Mouse (Mus musculus) MEL (cell line): ENCODE measurements around the gene Ppp4r2. TPM values are rescaled to one million over a fixed set of nuclear protein-coding genes. Genes with fewer than 3 reads are reported as not detected.

ENCODE experiments used
- DNase-seq: peaks from one replicate; pipeline ENCODE4 v3.0.0; 2011; ENCODE audit warnings: low read depth, low spot score
- H3K27ac ChIP-seq: 2 replicates; pipeline ENCODE4 v1.5.1; 2012; ENCODE audit warnings: low read depth, mild to moderate bottlenecking, control low read depth, low read length, moderate library complexity; ENCODE audit not compliant: control insufficient read depth
- H3K27me3 ChIP-seq, 2 experiments: fragments of 150-350 bp in 1 of 2; sonication (generic) in 1 of 2; 2 replicates each; pipeline ENCODE4 v1.6.1; 2012; ENCODE audit warnings: low read length in 2 of 2, mild to moderate bottlenecking in 2 of 2, improper control_type of control experiment in 1 of 2, moderate library complexity in 1 of 2; ENCODE audit not compliant: insufficient read depth in 2 of 2, control insufficient read depth in 1 of 2
- H3K36me3 ChIP-seq, 2 experiments: 2 replicates each; pipeline ENCODE4 v1.6.1; 2012 to 2014; ENCODE audit warnings: low read length in 2 of 2, improper control_type of control experiment in 1 of 2, inconsistent platforms in 1 of 2, mild to moderate bottlenecking in 1 of 2; ENCODE audit not compliant: insufficient read depth in 2 of 2, control insufficient read depth in 1 of 2
- H3K4me1 ChIP-seq, 2 experiments: fragments of 150-350 bp in 1 of 2; sonication (generic) in 1 of 2; 2 replicates each; pipeline ENCODE4 v1.6.1; 2012; ENCODE audit warnings: low read length in 2 of 2, improper control_type of control experiment in 1 of 2, mild to moderate bottlenecking in 1 of 2; ENCODE audit not compliant: insufficient read depth in 2 of 2, control insufficient read depth in 1 of 2
- H3K4me3 ChIP-seq, 2 experiments: fragments of 150-350 bp in 1 of 2; sonication (generic) in 1 of 2; 2 replicates each; pipeline ENCODE4 v1.5.1; 2012; ENCODE audit warnings: low read depth in 2 of 2, low read length in 2 of 2, mild to moderate bottlenecking in 2 of 2, moderate library complexity in 2 of 2, control low read depth in 1 of 2, improper control_type of control experiment in 1 of 2; ENCODE audit not compliant: control insufficient read depth in 1 of 2, insufficient read depth in 1 of 2
- H3K79me2 ChIP-seq: 2 replicates; pipeline ENCODE4 v1.6.1; 2012; ENCODE audit warnings: mild to moderate bottlenecking, low read length, moderate library complexity; ENCODE audit not compliant: control insufficient read depth, poor library complexity, insufficient read depth
- H3K9ac ChIP-seq: 2 replicates; pipeline ENCODE4 v1.6.1; 2012; ENCODE audit warnings: low read depth, mild to moderate bottlenecking, control low read depth, low read length, moderate library complexity; ENCODE audit not compliant: control insufficient read depth, poor library complexity, severe bottlenecking
- H3K9me3 ChIP-seq: fragments of 150-350 bp; sonication (generic); replicated peaks from 2 replicates; pipeline ENCODE4 v1.6.1; 2012; ENCODE audit warnings: mild to moderate bottlenecking, low read length, improper control_type of control experiment, moderate library complexity; ENCODE audit not compliant: insufficient read depth
- BHLHE40 ChIP-seq: IDR thresholded peaks from 2 replicates; pipeline ENCODE4 v1.6.1; 2012; ENCODE audit warnings: low read depth, mild to moderate bottlenecking, inconsistent platforms, low read length, improper control_type of control experiment, borderline replicate concordance
- CTCF ChIP-seq, 3 experiments: IDR thresholded peaks in 2 of 3; conservative IDR thresholded peaks in 1 of 3; 2 replicates each; pipeline ENCODE4 v1.5.1; 2011 to 2012; ENCODE audit warnings: low read length in 3 of 3, low read depth in 2 of 3, mild to moderate bottlenecking in 2 of 3, improper control_type of control experiment in 1 of 3, inconsistent platforms in 1 of 3, mixed read lengths in 1 of 3, moderate library complexity in 1 of 3; ENCODE audit not compliant: control insufficient read depth in 1 of 3, insufficient read depth in 1 of 3, poor library complexity in 1 of 3, severe bottlenecking in 1 of 3
- E2F4 ChIP-seq: IDR thresholded peaks from 2 replicates; pipeline ENCODE4 v1.6.1; 2011; ENCODE audit warnings: low read depth, low read length, improper control_type of control experiment, borderline replicate concordance
- ELF1 ChIP-seq: IDR thresholded peaks from 2 replicates; pipeline ENCODE4 v1.6.1; 2014; ENCODE audit warnings: low read depth, mild to moderate bottlenecking, inconsistent platforms, low read length, improper control_type of control experiment, moderate library complexity
- GABPA ChIP-seq: IDR thresholded peaks from 2 replicates; pipeline ENCODE4 v1.6.1; 2012; ENCODE audit warnings: low read depth, mild to moderate bottlenecking, inconsistent platforms, low read length, improper control_type of control experiment, moderate library complexity
- GATA1 ChIP-seq: IDR thresholded peaks from 2 replicates; pipeline ENCODE4 v1.6.1; 2011; ENCODE audit warnings: low read depth, low read length, improper control_type of control experiment
- JUND ChIP-seq: IDR thresholded peaks from 2 replicates; pipeline ENCODE4 v1.6.1; 2011; ENCODE audit warnings: low read depth, mild to moderate bottlenecking, improper control_type of control experiment, low read length
- MAFK ChIP-seq: IDR thresholded peaks from 2 replicates; pipeline ENCODE4 v1.6.1; 2011; ENCODE audit warnings: low read depth, mild to moderate bottlenecking, low read length, improper control_type of control experiment, borderline replicate concordance
- MAX ChIP-seq: IDR thresholded peaks from 2 replicates; pipeline ENCODE4 v1.6.1; 2011; ENCODE audit warnings: low read length, improper control_type of control experiment
- MAZ ChIP-seq: IDR thresholded peaks from 2 replicates; pipeline ENCODE4 v1.6.1; 2012; ENCODE audit warnings: low read depth, mild to moderate bottlenecking, inconsistent platforms, low read length, improper control_type of control experiment
- MEF2A ChIP-seq: IDR thresholded peaks from 2 replicates; pipeline ENCODE4 v1.6.1; 2014; ENCODE audit warnings: low read depth, mild to moderate bottlenecking, inconsistent platforms, low read length, improper control_type of control experiment; ENCODE audit not compliant: poor library complexity, insufficient replicate concordance, severe bottlenecking; ENCODE audit errors: extremely low read depth
- NRF1 ChIP-seq: IDR thresholded peaks from 2 replicates; pipeline ENCODE4 v1.6.1; 2014; ENCODE audit warnings: low read depth, mild to moderate bottlenecking, inconsistent platforms, low read length, improper control_type of control experiment, moderate library complexity; ENCODE audit not compliant: poor library complexity, insufficient read depth, severe bottlenecking
- POLR2AphosphoS5 ChIP-seq: IDR thresholded peaks from 2 replicates; pipeline ENCODE4 v1.6.1; 2012; ENCODE audit warnings: low read depth, borderline replicate concordance, mild to moderate bottlenecking, inconsistent platforms, low read length, moderate library complexity, mixed read lengths
- RAD21 ChIP-seq: IDR thresholded peaks from 2 replicates; pipeline ENCODE4 v1.6.1; 2011; ENCODE audit warnings: mild to moderate bottlenecking, low read depth, low read length, improper control_type of control experiment
- RCOR1 ChIP-seq: IDR thresholded peaks from 2 replicates; pipeline ENCODE4 v1.6.1; 2012; ENCODE audit warnings: low read depth, mild to moderate bottlenecking, inconsistent platforms, low read length, improper control_type of control experiment
- SIN3A ChIP-seq: IDR thresholded peaks from 2 replicates; pipeline ENCODE4 v1.6.1; 2012; ENCODE audit warnings: low read length, improper control_type of control experiment, inconsistent platforms
- SMC3 ChIP-seq: IDR thresholded peaks from 2 replicates; pipeline ENCODE4 v1.6.1; 2011; ENCODE audit warnings: low read depth, low read length, improper control_type of control experiment
- TBP ChIP-seq: IDR thresholded peaks from 2 replicates; pipeline ENCODE4 v1.8.0; 2011; ENCODE audit warnings: low read depth, low read length, improper control_type of control experiment
- TCF12 ChIP-seq: IDR thresholded peaks from 2 replicates; pipeline ENCODE4 v1.6.1; 2014; ENCODE audit warnings: low read depth, mild to moderate bottlenecking, inconsistent platforms, low read length, improper control_type of control experiment, moderate library complexity
- UBTF ChIP-seq: IDR thresholded peaks from 2 replicates; pipeline ENCODE4 v1.6.1; 2012; ENCODE audit warnings: low read depth, mild to moderate bottlenecking, inconsistent platforms, low read length, improper control_type of control experiment, moderate library complexity, borderline replicate concordance; ENCODE audit not compliant: insufficient read depth
- ZC3H11A ChIP-seq: IDR thresholded peaks from 2 replicates; pipeline ENCODE4 v1.6.1; 2012; ENCODE audit warnings: low read depth, mild to moderate bottlenecking, inconsistent platforms, low read length, improper control_type of control experiment
- ZMIZ1 ChIP-seq: IDR thresholded peaks from 2 replicates; pipeline ENCODE4 v1.6.1; 2012; ENCODE audit warnings: low read depth, mild to moderate bottlenecking, inconsistent platforms, low read length, improper control_type of control experiment, moderate library complexity
- ZNF384 ChIP-seq: IDR thresholded peaks from 2 replicates; pipeline ENCODE4 v1.6.1; 2012; ENCODE audit warnings: low read depth, mild to moderate bottlenecking, inconsistent platforms, low read length, improper control_type of control experiment
- polyA plus RNA-seq, 2 experiments: library from polyadenylated mRNA; stranded (reverse) in 1 of 2; unstranded in 1 of 2; fragments of >175 nt in 1 of 2; fragments of >200 nt in 1 of 2; gene quantifications; 2 replicates each; pipeline versions ENCODE4 v1.2.1 to v1.2.4; 2012; ENCODE audit warnings: low replicate concordance in 2 of 2, low read depth in 1 of 2; ENCODE audit not compliant: insufficient read length in 2 of 2, insufficient read depth in 1 of 2, missing spikeins in 1 of 2
- total RNA-seq: library from RNA; depleted of rRNA; stranded (reverse); fragments of 300-350 nt; gene quantifications from 2 replicates; pipeline ENCODE4 v1.2.3, GENCODE M21; 2012

The Ppp4r2 gene
- total and polyA plus RNA-seq, 3 experiments: 57.1 to 61.4 TPM; not detected in 1

- Histone ChIP-seq H3K4me1 (no peaks in the 10 kb centered on the region; a peak in 1 of 4 replicates), H3K4me3 (no peak overlapping the region), H3K9ac (no peak overlapping the region), H3K27ac (no peak overlapping the region), H3K27me3 (no peaks in the 10 kb centered on the region), H3K9me3 (no peaks in the 10 kb centered on the region), H3K79me2 (no peaks in the 10 kb centered on the region), H3K36me3 (no peaks in the 10 kb centered on the region)
- TF ChIP-seq SIN3A (0 out of 2 replicates have a peak, but pooled peaks have one; percentile 26), ZMIZ1 (no peak), ZNF384 (peak; percentile 30; the same call in 1 of the 2 replicates), TCF12 (no peak), CTCF (IDR thresholded peaks at IDR 0.05 in 2 of 3, conservative IDR thresholded peaks at IDR 0.05 in 1 of 3; ENCODE audit: control insufficient read depth in 1 of 3, insufficient read depth in 1 of 3, low read depth in 2 of 3, low read length in 3 of 3, poor library complexity in 1 of 3, severe bottlenecking in 1 of 3) (peak; percentile 45 to 79 (median 78)), BHLHE40 (no peak), RAD21 (peak; percentile 86), JUND (no peak), GABPA (no peak), SMC3 (peak; percentile 81), MEF2A (no peak), GATA1 (no peak), NRF1 (no peak), ELF1 (no peak), ZC3H11A (peak; percentile 87), TBP (no peak), POLR2AphosphoS5 (no peak), UBTF (no peak), MAZ (no peak), MAX (no peak), RCOR1 (no peak), E2F4 (no peak), MAFK (no peak)
- DNase-seq: peak; percentile 78
Observed at GRCm38 (mm10) chr6:100875862-100876623, 42.6 kb downstream of the Ppp4r2 start.
